Comparison of ENCODE assay signal across 10 mouse cellular contexts in genomic region chr11:117596201-117596600, GRCm38 (mm10). TPM values are rescaled to one million over a fixed set of nuclear protein-coding genes. Genes with fewer than 3 reads are reported as not detected.
A peak's percentile ranks its signal among the peaks of the same experiment; 100 is the strongest.
DNase-seq lines count a peak whose midpoint lies in the region; ATAC-seq and TF ChIP-seq lines count a peak whose summit lies in the region.
"Had no signal": no experiment of that assay in that cellular context is flagged by ENCODE, and none has a peak within 500 bp of the region (broad histone marks: within the 10 kb centered on the region; RNA-seq: fewer than 3 reads in every experiment).

No protein-coding gene starts in this region.

- DNase-seq in kidney, adult 2 months: peak; percentile 14
- DNase-seq in adipocyte (ENCODE audit: low spot score): peak; percentile 96
- peak; percentile 94 for DNase-seq in cerebellum, adult 9-11 months
- no peak for DNase-seq in kidney, postnatal 10 days
- DNase-seq in forebrain, embryonic 11.5 days (ENCODE audit: low spot score): no peak
- DNase-seq in right cerebral cortex, postnatal 10 days (ENCODE audit: low spot score in 2 of 2): no peak

- no peak overlapping the region for H3K27ac ChIP-seq in kidney, adult 2 months (ENCODE audit: insufficient read depth, low read depth, low read length)
- H3K27ac ChIP-seq in kidney, embryonic 15.5 days: no peak overlapping the region
- H3K27ac ChIP-seq in heart, embryonic 15.5 days: no peak overlapping the region
- no peak overlapping the region for H3K27ac ChIP-seq in forebrain, embryonic 11.5 days (ENCODE audit: low read depth, low read length)
- H3K27ac ChIP-seq: midbrain, embryonic 12.5 days had no signal

- H3K9ac ChIP-seq in kidney, embryonic 15.5 days: no peak overlapping the region
- H3K9ac ChIP-seq in heart, embryonic 15.5 days: no peak overlapping the region
- H3K9ac ChIP-seq in forebrain, embryonic 11.5 days (ENCODE audit: low read length): no peak overlapping the region
- H3K9ac ChIP-seq: midbrain, embryonic 12.5 days had no signal

- WGBS in kidney, adult 2 months: 77% methylated on average over 6 of the region's 6 CpGs
- WGBS in kidney, embryonic 15.5 days: 87% methylated on average over 6 of the region's 6 CpGs
- 64% methylated on average over 6 of the region's 6 CpGs for WGBS in heart, embryonic 15.5 days
- WGBS in forebrain, embryonic 11.5 days: 76% methylated on average over 6 of the region's 6 CpGs

- TF ChIP-seq POLR2A in kidney, adult 2 months (IDR thresholded peaks at IDR 0.05; ENCODE audit: low read depth, low read length): no peak

- H3K9me3 ChIP-seq in kidney, embryonic 15.5 days (replicated peaks): no peaks in the 10 kb centered on the region
- no peaks in the 10 kb centered on the region for H3K9me3 ChIP-seq in heart, embryonic 15.5 days (replicated peaks)
- no peaks in the 10 kb centered on the region for H3K9me3 ChIP-seq in forebrain, embryonic 11.5 days (ENCODE audit: control insufficient read depth, low read length)
- H3K9me3 ChIP-seq: midbrain, embryonic 12.5 days had no signal

- no peaks in the 10 kb centered on the region for H3K36me3 ChIP-seq in kidney, adult 2 months (ENCODE audit: control insufficient read depth, insufficient read depth, low read length)
- H3K36me3 ChIP-seq in kidney, embryonic 15.5 days: no peaks in the 10 kb centered on the region
- H3K36me3 ChIP-seq in heart, embryonic 15.5 days: no peaks in the 10 kb centered on the region
- H3K36me3 ChIP-seq in forebrain, embryonic 11.5 days (ENCODE audit: control insufficient read depth, insufficient read depth, low read length): no peaks in the 10 kb centered on the region
- H3K36me3 ChIP-seq: midbrain, embryonic 12.5 days had no signal

- TF ChIP-seq CTCF in kidney, adult 2 months (conservative IDR thresholded peaks at IDR 0.05; ENCODE audit: insufficient read depth, insufficient read length, low read depth, low read length): no peak; the same call in 1 of the 2 replicates

- peaks cover 10% of the 10 kb centered on the region; the same call in 1 of the 2 replicates for H3K4me1 ChIP-seq in kidney, adult 2 months (ENCODE audit: control insufficient read depth, insufficient read depth, low read length)
- peaks cover 33% of the 10 kb centered on the region for H3K4me1 ChIP-seq in kidney, embryonic 15.5 days
- H3K4me1 ChIP-seq in heart, embryonic 15.5 days (replicated peaks): peaks cover 20% of the 10 kb centered on the region
- H3K4me1 ChIP-seq in forebrain, embryonic 11.5 days (replicated peaks; ENCODE audit: control insufficient read depth, insufficient read depth, low read length): peaks cover 20% of the 10 kb centered on the region

- H3K27me3 ChIP-seq in kidney, adult 2 months (replicated peaks; ENCODE audit: control insufficient read depth, insufficient read depth, low read length): no peaks in the 10 kb centered on the region
- H3K27me3 ChIP-seq in kidney, embryonic 15.5 days: peaks cover 64% of the 10 kb centered on the region
- H3K27me3 ChIP-seq in heart, embryonic 15.5 days: peaks cover 31% of the 10 kb centered on the region
- peaks cover 11% of the 10 kb centered on the region for H3K27me3 ChIP-seq in forebrain, embryonic 11.5 days (ENCODE audit: control insufficient read depth, insufficient read depth, low read length)
- H3K27me3 ChIP-seq: Patski had no signal

- no peak for ATAC-seq in kidney, embryonic 15.5 days (replicated peaks; ENCODE audit: low FRiP score)
- 0 out of 2 replicates have a peak, but pooled peaks have one; percentile 9 for ATAC-seq in heart, embryonic 15.5 days (replicated peaks; ENCODE audit: insufficient number of reproducible peaks, insufficient read depth, low FRiP score, low read depth)
- no peak for ATAC-seq in forebrain, embryonic 11.5 days (replicated peaks; ENCODE audit: low FRiP score)
- ATAC-seq: Patski had no signal

- no peak overlapping the region for H3K4me3 ChIP-seq in kidney, adult 2 months (ENCODE audit: insufficient read depth, low read depth, low read length)
- H3K4me3 ChIP-seq in kidney, embryonic 15.5 days (replicated peaks): no peak overlapping the region
- no peak overlapping the region for H3K4me3 ChIP-seq in heart, embryonic 15.5 days
- H3K4me3 ChIP-seq in forebrain, embryonic 11.5 days (ENCODE audit: low read depth, low read length): no peak overlapping the region
- H3K4me3 ChIP-seq: midbrain, embryonic 12.5 days had no signal

- no peak overlapping the region for H3K4me2 ChIP-seq in kidney, embryonic 15.5 days
- no peak overlapping the region for H3K4me2 ChIP-seq in heart, embryonic 15.5 days
- no peak overlapping the region for H3K4me2 ChIP-seq in forebrain, embryonic 11.5 days (ENCODE audit: low read depth, low read length, severe bottlenecking)
- H3K4me2 ChIP-seq: midbrain, embryonic 12.5 days had no signal

RNA-seq across cellular contexts. Expression of gene Tnrc6c, which starts 57.9 kb away (rescaled TPM):
- polyA plus RNA-seq in kidney, adult 2 months (2012; rRNA removed): 14.9 and 16.8 TPM in 2 replicates
- 10.0 and 10.5 TPM in 2 replicates for polyA plus RNA-seq in kidney, embryonic 15.5 days (2015; fragmentation: Nextera tagmentation; extraction: Ambion mirVana)
- 6.6 and 7.3 TPM in 2 replicates for polyA plus RNA-seq in heart, embryonic 15.5 days (2015; fragmentation: Nextera tagmentation; extraction: Ambion mirVana)
- polyA plus RNA-seq in forebrain, embryonic 11.5 days (2014; fragmentation: Nextera tagmentation; extraction: Ambion mirVana): 18.5 and 18.8 TPM in 2 replicates

Comparison
In these comparisons a context has a peak if more than half of its experiments do, and no peak if none do; other contexts are left out.
1. DNase-seq: peak in kidney, adult 2 months (single experiment), adipocyte (single experiment) and cerebellum, adult 9-11 months (single experiment); none in kidney, postnatal 10 days (single experiment), forebrain, embryonic 11.5 days (single experiment) and right cerebral cortex, postnatal 10 days (0 of 2).